Mouse (Mus musculus) ES-Bruce4 (cell line): ENCODE measurements around the gene Nucb2.

Experiments
- CTCF ChIP-seq: IDR thresholded peaks from one replicate; pipeline ENCODE4 v1.8.1; 2011; ENCODE audit warnings: low read depth, low read length
- EP300 ChIP-seq: IDR thresholded peaks from 2 replicates; pipeline ENCODE4 v1.6.1; 2011; ENCODE audit warnings: low read depth, low read length; ENCODE audit not compliant: insufficient read depth
- POLR2A ChIP-seq: IDR thresholded peaks from one replicate; pipeline ENCODE4 v1.8.1; 2011; ENCODE audit warnings: low read length; ENCODE audit not compliant: insufficient read depth

DNA sequence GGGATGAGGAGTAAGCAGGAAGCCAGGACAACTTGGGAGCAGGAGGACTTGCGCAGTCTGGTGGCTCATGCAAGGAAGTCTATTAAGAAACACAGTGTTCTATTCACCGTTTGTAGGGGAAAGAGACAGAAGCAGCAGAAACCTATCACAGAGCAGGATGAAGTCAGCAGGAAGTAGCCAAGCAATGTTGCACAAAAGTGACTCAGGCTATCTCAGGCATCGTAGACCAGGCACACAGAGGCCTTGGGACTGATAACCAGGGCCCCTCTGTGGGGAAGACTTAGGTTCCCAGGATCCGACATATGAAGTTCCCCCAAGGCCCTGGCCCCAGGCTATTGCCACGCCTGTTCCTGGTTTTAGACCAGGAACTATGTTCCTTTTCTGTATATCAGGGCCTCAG is 9.6 kb upstream of the Nucb2 start:
- TF ChIP-seq CTCF (no peak), EP300 (no peak), POLR2A (no peak)
